8 mouse cellular contexts compared by ENCODE assay signal in the genomic region with DNA sequence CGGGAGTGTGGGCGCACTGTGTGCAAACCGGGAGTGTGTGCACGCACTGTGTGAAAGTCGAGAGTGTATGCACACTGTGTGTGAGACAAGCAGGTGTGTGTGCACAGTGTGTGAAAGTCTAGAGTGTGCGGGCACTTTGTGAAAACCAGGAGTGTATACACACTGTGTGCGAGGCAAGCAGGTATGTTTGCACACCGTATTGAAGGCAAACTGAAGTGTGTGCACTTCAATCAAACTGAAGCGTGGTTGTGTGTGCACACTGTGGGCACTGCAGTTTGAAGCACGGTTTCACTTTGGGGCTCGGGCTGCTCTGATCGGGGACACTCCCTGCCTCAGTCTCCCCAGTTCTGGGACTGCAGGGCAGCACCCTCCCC. TPM values are rescaled to one million over a fixed set of nuclear protein-coding genes. Genes with fewer than 3 reads are reported as not detected.
DNase-seq lines count a peak whose midpoint lies in the region; ATAC-seq and TF ChIP-seq lines count a peak whose summit lies in the region.

No protein-coding gene starts in this region.

- no peak overlapping the region for H3K27ac ChIP-seq in heart, embryonic 13.5 days (replicated peaks)
- H3K27ac ChIP-seq in ES-Bruce4 (ENCODE audit: insufficient read depth, low read length) (no peak overlapping the region), macrophage (no peak overlapping the region)
- H3K27ac ChIP-seq in forebrain, postnatal 0 days (ENCODE audit: low read depth, low read length): no peak overlapping the region

- peak; percentile 29; the same call in 1 of the 2 replicates for ATAC-seq in heart, embryonic 13.5 days (ENCODE audit: extremely low read depth, insufficient number of reproducible peaks, low FRiP score, low TSS enrichment)
- no peak for ATAC-seq in forebrain, postnatal 0 days

- H3K9me3 ChIP-seq in heart, embryonic 13.5 days: no peaks in the 10 kb centered on the region
- H3K9me3 ChIP-seq in ES-Bruce4 (replicated peaks; ENCODE audit: control insufficient read depth, insufficient read depth, low read length, poor library complexity, severe bottlenecking): no peaks in the 10 kb centered on the region
- H3K9me3 ChIP-seq in forebrain, postnatal 0 days (ENCODE audit: low read length): no peaks in the 10 kb centered on the region

- H3K4me3 ChIP-seq in heart, embryonic 13.5 days: peak overlapping the region; percentile 65
- H3K4me3 ChIP-seq in ES-Bruce4 (ENCODE audit: low read depth, low read length): peak overlapping the region; percentile 54
- peak overlapping the region; percentile 18 for H3K4me3 ChIP-seq in forebrain, postnatal 0 days (ENCODE audit: low read depth, low read length)
- H3K4me3 ChIP-seq in macrophage (ENCODE audit: inconsistent target): peak overlapping the region; percentile 20

- no peak for TF ChIP-seq POLR2A in ES-Bruce4 (IDR thresholded peaks at IDR 0.05; ENCODE audit: insufficient read depth, low read length)

- peaks cover 65% of the 10 kb centered on the region for H3K27me3 ChIP-seq in heart, embryonic 13.5 days (replicated peaks)
- H3K27me3 ChIP-seq in ES-Bruce4 (ENCODE audit: control insufficient read depth, insufficient read depth, low read length, poor library complexity, severe bottlenecking): peaks cover 19% of the 10 kb centered on the region
- H3K27me3 ChIP-seq in forebrain, postnatal 0 days (ENCODE audit: insufficient read depth, low read length): peaks cover 35% of the 10 kb centered on the region

- H3K4me2 ChIP-seq in heart, embryonic 13.5 days: peak overlapping the region; percentile 96
- H3K4me2 ChIP-seq in forebrain, postnatal 0 days (ENCODE audit: low read depth): peak overlapping the region; percentile 100

- H3K79me2 ChIP-seq in macrophage (ENCODE audit: inconsistent target): no peaks in the 10 kb centered on the region

- no peak for TF ChIP-seq EP300 in ES-Bruce4 (IDR thresholded peaks at IDR 0.05; ENCODE audit: insufficient read depth, low read depth, low read length)

- peaks cover 57% of the 10 kb centered on the region for H3K4me1 ChIP-seq in heart, embryonic 13.5 days
- H3K4me1 ChIP-seq in ES-Bruce4 (ENCODE audit: control insufficient read depth, insufficient read depth, low read length): peaks cover 5% of the 10 kb centered on the region
- H3K4me1 ChIP-seq in forebrain, postnatal 0 days (ENCODE audit: insufficient read depth): no peaks in the 10 kb centered on the region; the same call in 1 of the 2 replicates

- no peak for DNase-seq in heart, postnatal 10 days
- DNase-seq in forebrain, postnatal 0 days: no peak
- DNase-seq in urinary bladder, adult 18-20 months (ENCODE audit: low spot score in 2 of 2): no peak
- DNase-seq in right cerebral cortex, adult 2 months (ENCODE audit: low spot score in 2 of 2): no peak
- DNase-seq in urinary bladder, postnatal 14 days (ENCODE audit: low spot score): no peak

- WGBS in heart, embryonic 13.5 days: 6% methylated on average over 12 of the region's 12 CpGs
- 5% methylated on average over 12 of the region's 12 CpGs for WGBS in forebrain, postnatal 0 days
- 3% methylated on average over 12 of the region's 12 CpGs for WGBS in macrophage (ENCODE audit: missing documents)

- H3K9ac ChIP-seq in heart, embryonic 13.5 days: peak overlapping the region; percentile 81
- 0 out of 2 replicates have a peak overlapping the region, but pooled peaks have one; percentile 66 for H3K9ac ChIP-seq in ES-Bruce4 (ENCODE audit: low read depth, poor library complexity, severe bottlenecking)
- H3K9ac ChIP-seq in forebrain, postnatal 0 days: no peak overlapping the region

- no peaks in the 10 kb centered on the region for H3K36me3 ChIP-seq in heart, embryonic 13.5 days
- H3K36me3 ChIP-seq in ES-Bruce4 (ENCODE audit: control insufficient read depth, insufficient read depth, low read length, poor library complexity, severe bottlenecking): no peaks in the 10 kb centered on the region
- H3K36me3 ChIP-seq in forebrain, postnatal 0 days (ENCODE audit: insufficient read depth): no peaks in the 10 kb centered on the region
- no peaks in the 10 kb centered on the region for H3K36me3 ChIP-seq in macrophage (ENCODE audit: inconsistent target)

- TF ChIP-seq CTCF in ES-Bruce4 (IDR thresholded peaks at IDR 0.05; ENCODE audit: low read depth, low read length): no peak
- TF ChIP-seq CTCF in forebrain, postnatal 0 days (IDR thresholded peaks at IDR 0.05; ENCODE audit: low read depth): no peak

- intact Hi-C loops in heart, postnatal 10 days (cut with DNase I): no loop called here

RNA-seq across cellular contexts. Expression of a gene that starts 1.5 kb away (rescaled TPM):
- polyA plus RNA-seq in heart, embryonic 13.5 days (2015; fragmentation: Nextera tagmentation; extraction: Ambion mirVana): 17.8 and 20.3 TPM in 2 replicates
- total RNA-seq in heart, postnatal 10 days (2021): 100 to 1,000 TPM; 111 to 112 TPM
- polyA plus RNA-seq in ES-Bruce4 (2011; ENCODE audit: insufficient read depth, insufficient read length, low read depth, missing spikeins) (8.8 and 12.3 TPM in 2 replicates), macrophage (2018) (not detected in 3 replicates)
- 8.5 and 13.0 TPM in 2 replicates for total RNA-seq in forebrain, postnatal 0 days (2014; rRNA removed)
- 12.2 and 19.9 TPM in 2 replicates for polyA plus RNA-seq in forebrain, postnatal 0 days (2015; fragmentation: Nextera tagmentation; extraction: Ambion mirVana)
- total RNA-seq in macrophage (2018; cell fraction: chromatin; rRNA removed): not detected
- under 1 TPM in 5 of 26 experiments, not detected in 21; 0.10 to 0.24 (median 0.14) TPM for total RNA-seq in macrophage (2018; cell fraction: cytosol; rRNA removed)
- total RNA-seq in macrophage (2018; cell fraction: nucleus; rRNA removed): not detected

RNA-seq across cellular contexts. Expression of a gene that starts 52.5 kb away (rescaled TPM):
- 51.0 and 53.0 TPM in 2 replicates for polyA plus RNA-seq in heart, embryonic 13.5 days (2015; fragmentation: Nextera tagmentation; extraction: Ambion mirVana)
- 10 to 100 TPM; 47.4 to 55.5 TPM for total RNA-seq in heart, postnatal 10 days (2021)
- polyA plus RNA-seq in ES-Bruce4 (2011; ENCODE audit: insufficient read depth, insufficient read length, low read depth, missing spikeins): 54.6 and 60.1 TPM in 2 replicates
- 176 and 197 TPM in 2 replicates for total RNA-seq in forebrain, postnatal 0 days (2014; rRNA removed)
- 150 and 161 TPM in 2 replicates for polyA plus RNA-seq in forebrain, postnatal 0 days (2015; fragmentation: Nextera tagmentation; extraction: Ambion mirVana)
- 10 to 100 TPM in 12 of 26 experiments, 1 to 10 TPM in 14; 1.4 to 23.7 (median 8.6) TPM for total RNA-seq in macrophage (2018; cell fraction: chromatin; rRNA removed)
- 10 to 100 TPM in 17 of 26 experiments, 1 to 10 TPM in 9; 5.5 to 19.0 (median 11.8) TPM for total RNA-seq in macrophage (2018; cell fraction: cytosol; rRNA removed)
- 10 to 100 TPM in 8 of 26 experiments, 1 to 10 TPM in 18; 3.1 to 22.8 (median 6.8) TPM for total RNA-seq in macrophage (2018; cell fraction: nucleus; rRNA removed)
- 8.3 to 14.7 TPM (median 11.1 TPM) in 3 replicates for polyA plus RNA-seq in macrophage (2018)
